17 mouse cellular contexts compared by ENCODE assay signal in the genomic region with DNA sequence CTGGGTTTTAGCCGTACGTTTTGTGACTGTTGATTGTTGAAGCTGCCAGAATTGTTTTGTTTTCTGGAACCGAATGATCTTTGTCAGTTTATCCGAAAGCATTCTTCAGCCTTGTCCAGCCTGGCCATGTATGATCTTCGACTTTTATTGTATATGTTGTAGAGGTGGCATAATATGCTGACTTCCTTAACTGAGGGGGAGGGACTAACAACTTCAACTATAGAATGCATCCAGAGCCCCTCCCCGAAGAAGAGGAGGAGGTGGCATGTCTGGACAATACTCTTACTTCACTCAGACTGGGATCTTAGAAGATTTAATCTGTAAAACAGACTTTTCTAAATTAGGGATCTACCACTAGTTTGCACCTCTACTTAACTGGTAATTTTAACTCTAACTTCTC.
DNase-seq lines count a peak whose midpoint lies in the region; ATAC-seq lines count a peak whose summit lies in the region.
"Had no signal": no experiment of that assay in that cellular context is flagged by ENCODE, and none has a peak within 500 bp of the region (broad histone marks: within the 10 kb centered on the region; RNA-seq: fewer than 3 reads in every experiment).

No protein-coding gene starts in this region.

- no peak for ATAC-seq in heart, embryonic 15.5 days (replicated peaks; ENCODE audit: insufficient number of reproducible peaks, insufficient read depth, low FRiP score, low read depth)
- no peak for ATAC-seq in neural tube, embryonic 15.5 days (ENCODE audit: low FRiP score)
- ATAC-seq: midbrain, embryonic 13.5 days; Patski had no signal

- no peaks in the 10 kb centered on the region for H3K9me3 ChIP-seq in heart, embryonic 15.5 days (replicated peaks)
- no peaks in the 10 kb centered on the region for H3K9me3 ChIP-seq in neural tube, embryonic 15.5 days (replicated peaks)
- H3K9me3 ChIP-seq in limb, embryonic 10.5 days (replicated peaks): no peaks in the 10 kb centered on the region
- H3K9me3 ChIP-seq: hindbrain, embryonic 12.5 days; midbrain, embryonic 13.5 days; neural tube, embryonic 12.5 days had no signal

- no peak overlapping the region for H3K9ac ChIP-seq in heart, embryonic 15.5 days
- no peak overlapping the region for H3K9ac ChIP-seq in neural tube, embryonic 15.5 days (replicated peaks)
- H3K9ac ChIP-seq: hindbrain, embryonic 12.5 days; midbrain, embryonic 13.5 days; neural tube, embryonic 12.5 days had no signal

- H3K4me2 ChIP-seq in heart, embryonic 15.5 days: peak overlapping the region; percentile 40
- H3K4me2 ChIP-seq in neural tube, embryonic 15.5 days: 0 out of 2 replicates have a peak overlapping the region, but pooled peaks have one; percentile 0
- H3K4me2 ChIP-seq: hindbrain, embryonic 12.5 days; midbrain, embryonic 13.5 days; neural tube, embryonic 12.5 days had no signal

- peaks cover 4% of the 10 kb centered on the region; the same call in 1 of the 2 replicates for H3K4me1 ChIP-seq in heart, embryonic 15.5 days (replicated peaks)
- peaks cover 3% of the 10 kb centered on the region; the same call in 1 of the 2 replicates for H3K4me1 ChIP-seq in neural tube, embryonic 15.5 days
- H3K4me1 ChIP-seq in limb, embryonic 10.5 days: peaks cover 53% of the 10 kb centered on the region
- H3K4me1 ChIP-seq: hindbrain, embryonic 12.5 days; midbrain, embryonic 13.5 days; neural tube, embryonic 12.5 days had no signal

- H3K4me3 ChIP-seq in heart, embryonic 15.5 days: peak overlapping the region; percentile 37
- 0 out of 2 replicates have a peak overlapping the region, but pooled peaks have one; percentile 7 for H3K4me3 ChIP-seq in neural tube, embryonic 15.5 days (replicated peaks)
- H3K4me3 ChIP-seq in limb, embryonic 10.5 days: 0 out of 2 replicates have a peak overlapping the region, but pooled peaks have one; percentile 19
- H3K4me3 ChIP-seq: hindbrain, embryonic 12.5 days; left cerebral cortex, adult 2 months; midbrain, embryonic 13.5 days; neural tube, embryonic 12.5 days had no signal

- H3K36me3 ChIP-seq in heart, embryonic 15.5 days: no peaks in the 10 kb centered on the region
- H3K36me3 ChIP-seq in neural tube, embryonic 15.5 days: no peaks in the 10 kb centered on the region
- H3K36me3 ChIP-seq in limb, embryonic 10.5 days: no peaks in the 10 kb centered on the region
- H3K36me3 ChIP-seq: hindbrain, embryonic 12.5 days; midbrain, embryonic 13.5 days; neural tube, embryonic 12.5 days had no signal

- intact Hi-C loops in heart, postnatal 25 days (cut with DNase I): no loop called here

- 50% methylated on average over 6 of the region's 6 CpGs for WGBS in heart, embryonic 15.5 days
- whole genome bisulfite sequencing in neural tube, embryonic 15.5 days: 77% methylated on average over 6 of the region's 6 CpGs
- 81% methylated on average over 6 of the region's 6 CpGs for WGBS in limb, embryonic 10.5 days

- no peak for DNase-seq in heart, postnatal 25 days (ENCODE audit: low spot score)
- no peak for DNase-seq in neural tube, embryonic 10.5 days (ENCODE audit: extremely low spot score, low spot score)
- DNase-seq in limb, embryonic 10.5 days (ENCODE audit: low spot score): no peak
- DNase-seq in right cerebral cortex, postnatal 14 days: no peak
- DNase-seq in gastrocnemius, postnatal 10 days: no peak
- DNase-seq: adrenal gland, adult 8-10 months; kidney, postnatal 4 days; lung, postnatal 10 days; thymus, postnatal 4 days had no signal

- peak overlapping the region; percentile 40 for H3K27ac ChIP-seq in heart, embryonic 15.5 days
- no peak overlapping the region for H3K27ac ChIP-seq in neural tube, embryonic 15.5 days (replicated peaks)
- no peak overlapping the region for H3K27ac ChIP-seq in limb, embryonic 10.5 days
- H3K27ac ChIP-seq: hindbrain, embryonic 12.5 days; left cerebral cortex, adult 2 months; midbrain, embryonic 13.5 days; neural tube, embryonic 12.5 days had no signal

- no peaks in the 10 kb centered on the region for H3K27me3 ChIP-seq in heart, embryonic 15.5 days
- H3K27me3 ChIP-seq in neural tube, embryonic 15.5 days (replicated peaks): no peaks in the 10 kb centered on the region
- H3K27me3 ChIP-seq in limb, embryonic 10.5 days (ENCODE audit: low read depth, poor library complexity, severe bottlenecking): no peaks in the 10 kb centered on the region
- H3K27me3 ChIP-seq: CH12.LX; hindbrain, embryonic 12.5 days; midbrain, embryonic 13.5 days; neural tube, embryonic 12.5 days; Patski had no signal
